Mouse (Mus musculus): ENCODE data around the gene Fgfr2.
A peak's percentile ranks its signal among the peaks of the same experiment; 100 is the strongest.

Gene Fgfr2

DNA sequence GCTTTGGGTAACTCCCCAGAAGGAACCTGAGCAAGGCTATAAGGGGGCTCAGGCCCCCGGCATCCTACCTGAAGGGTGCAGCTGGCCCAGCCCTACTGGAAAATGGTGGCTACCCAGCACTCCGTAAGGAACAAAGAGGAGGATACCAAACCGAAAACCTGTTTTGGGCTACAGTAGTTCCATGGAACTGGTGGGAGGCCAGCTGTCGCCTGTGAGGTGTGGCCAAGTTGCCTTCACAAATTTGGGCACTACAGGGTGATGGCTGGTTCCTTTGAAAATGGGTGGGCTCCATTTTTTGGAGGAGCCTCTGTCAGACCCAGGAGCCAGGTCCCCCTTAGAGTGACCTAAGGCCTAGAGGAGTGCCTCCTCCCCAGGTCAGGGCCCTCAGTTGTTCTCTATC, 407.9 kb downstream of the Fgfr2 start:
- no peak for DNase-seq (ENCODE audit: low spot score)

DNA sequence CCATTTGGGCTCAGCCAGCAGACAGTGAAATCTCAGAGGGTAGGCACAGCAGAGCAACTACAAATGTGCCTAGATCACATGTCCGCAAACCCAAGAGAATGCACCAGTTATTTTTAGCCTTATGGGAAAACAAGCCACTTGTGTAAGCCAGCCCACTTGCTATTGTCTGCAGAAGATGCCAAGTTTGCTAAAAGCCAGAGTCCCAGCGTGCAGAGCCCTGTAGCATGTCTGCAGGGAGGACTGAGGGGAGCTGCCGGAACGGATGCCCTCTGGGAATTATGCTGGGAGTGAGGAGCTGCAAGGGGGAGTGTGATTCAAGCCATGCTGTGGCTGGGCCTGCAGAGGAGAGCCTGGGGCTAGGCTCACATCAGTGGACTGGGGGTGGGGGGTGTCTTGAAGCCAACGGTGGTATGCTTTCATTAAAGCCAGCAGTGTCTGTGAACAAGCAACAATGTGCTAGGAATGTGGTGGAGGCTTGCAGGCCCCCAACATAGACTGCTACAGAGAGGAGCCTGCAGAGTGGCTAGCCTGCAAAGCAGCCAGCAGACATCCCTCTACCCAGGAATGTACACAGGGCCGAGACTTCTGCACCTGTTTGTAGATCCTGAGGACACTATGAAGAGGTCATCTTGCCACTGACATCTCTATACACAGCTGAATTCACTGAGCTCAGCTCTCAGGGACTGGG, 408.8 kb downstream of the Fgfr2 start:
- DNase-seq (ENCODE audit: low spot score), result peak; percentile 68

DNA sequence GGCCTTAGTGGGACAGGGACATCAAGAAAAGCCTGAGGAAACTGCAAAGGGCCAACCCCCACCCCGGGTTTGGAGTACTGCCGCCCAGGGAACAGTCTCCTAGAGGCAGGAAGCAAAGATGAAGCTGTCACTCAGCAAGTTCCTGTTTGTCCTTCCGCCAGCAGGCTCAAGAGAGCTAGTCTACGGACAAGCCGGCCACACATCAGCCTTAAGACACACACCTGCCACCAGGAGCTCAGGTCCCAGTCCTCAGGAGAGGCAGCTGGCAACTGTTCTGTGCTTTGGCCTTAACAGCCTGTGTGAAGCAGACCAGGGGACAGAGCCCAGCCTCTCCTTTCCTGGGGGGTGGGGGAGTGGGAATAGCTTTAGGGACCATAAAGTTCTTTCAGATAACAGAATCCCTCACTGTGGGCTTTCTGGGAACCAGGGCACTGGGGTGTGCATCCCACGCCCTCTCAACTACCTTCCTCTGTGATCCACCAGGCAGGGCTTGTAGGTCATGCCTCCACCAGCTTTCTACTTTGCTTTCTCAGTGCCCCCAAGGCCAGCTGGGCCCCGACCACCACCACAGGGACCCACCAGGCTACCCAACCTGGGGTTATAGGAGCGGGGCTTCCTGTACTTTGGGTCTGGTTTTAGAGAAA, 409.5 kb downstream of the Fgfr2 start:
- no peak for DNase-seq (ENCODE audit: low spot score)

DNA sequence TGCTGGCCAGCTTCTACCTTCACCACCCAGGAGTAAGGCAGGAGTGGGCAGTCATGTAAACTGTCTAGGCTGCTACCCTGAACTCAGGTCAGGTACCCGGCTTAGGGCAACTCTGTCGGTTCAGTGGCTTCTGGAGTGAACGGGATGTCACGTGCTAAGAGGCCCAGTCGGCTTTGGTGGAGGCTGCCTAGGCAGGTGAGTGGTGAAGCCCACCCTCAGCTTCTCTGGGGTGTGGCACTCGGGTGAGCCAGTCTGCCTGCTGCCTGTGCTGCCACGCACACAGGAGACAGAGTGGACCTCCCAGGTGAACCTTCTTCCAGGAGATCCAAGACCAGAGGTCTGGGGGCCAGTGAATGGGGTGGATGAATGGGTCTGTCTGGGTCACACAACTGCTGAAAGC, 410.2 kb downstream of the Fgfr2 start:
- DNase-seq (ENCODE audit: low spot score), result no peak

DNA sequence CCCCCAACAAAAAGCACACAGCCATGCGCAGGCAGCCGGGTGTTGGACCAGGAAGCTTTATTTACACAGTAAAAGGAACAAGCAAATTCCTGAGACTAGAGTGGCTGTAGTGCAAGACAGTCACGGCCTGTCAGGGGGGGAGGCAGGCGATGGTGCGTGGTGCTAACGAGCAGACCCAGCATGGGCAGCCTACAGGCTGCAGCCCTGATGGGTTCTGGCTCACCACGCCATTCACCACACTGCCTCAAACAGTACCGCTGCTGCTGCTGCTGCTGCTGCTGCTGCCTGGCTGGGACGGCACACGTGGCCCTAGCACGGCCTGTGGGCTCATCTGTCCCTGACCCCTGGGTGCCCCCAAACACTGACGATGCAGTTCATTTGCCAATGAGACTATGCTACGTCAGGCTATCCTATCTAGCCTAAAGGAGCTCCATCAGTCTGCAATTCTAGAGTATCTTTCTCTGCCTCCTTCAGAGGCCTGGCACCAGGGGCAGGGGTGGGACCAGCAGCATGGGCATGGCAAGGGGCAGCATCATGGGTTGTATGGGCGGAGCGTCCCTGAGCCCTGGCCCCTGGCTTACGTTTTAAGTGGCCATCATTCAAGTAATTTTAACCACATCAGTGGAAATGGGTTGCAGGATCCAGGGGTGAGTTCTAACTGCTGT, 411.0 kb downstream of the Fgfr2 start:
- no peak for DNase-seq (ENCODE audit: low spot score)

DNA sequence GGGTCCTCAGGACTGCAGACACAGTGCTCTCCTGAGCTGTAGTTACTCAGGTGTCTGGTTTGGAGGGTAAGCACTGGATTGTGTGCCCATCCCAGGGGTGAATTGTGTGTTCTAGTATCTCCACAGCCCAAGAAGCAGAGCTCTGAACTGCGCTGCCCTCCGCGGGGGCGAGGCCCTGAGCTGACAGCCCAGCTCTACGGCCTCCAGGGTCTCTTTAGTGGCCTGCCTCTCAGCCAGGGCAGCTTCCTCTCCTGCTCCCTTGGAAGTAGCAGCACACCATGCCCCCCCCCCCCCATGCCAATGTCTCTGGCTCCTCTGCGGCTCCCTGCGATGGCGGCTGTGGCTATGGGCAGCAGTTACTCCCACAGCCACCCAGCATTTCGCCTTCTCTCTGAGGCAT, 411.6 kb downstream of the Fgfr2 start:
- DNase-seq (ENCODE audit: low spot score), result no peak

DNA sequence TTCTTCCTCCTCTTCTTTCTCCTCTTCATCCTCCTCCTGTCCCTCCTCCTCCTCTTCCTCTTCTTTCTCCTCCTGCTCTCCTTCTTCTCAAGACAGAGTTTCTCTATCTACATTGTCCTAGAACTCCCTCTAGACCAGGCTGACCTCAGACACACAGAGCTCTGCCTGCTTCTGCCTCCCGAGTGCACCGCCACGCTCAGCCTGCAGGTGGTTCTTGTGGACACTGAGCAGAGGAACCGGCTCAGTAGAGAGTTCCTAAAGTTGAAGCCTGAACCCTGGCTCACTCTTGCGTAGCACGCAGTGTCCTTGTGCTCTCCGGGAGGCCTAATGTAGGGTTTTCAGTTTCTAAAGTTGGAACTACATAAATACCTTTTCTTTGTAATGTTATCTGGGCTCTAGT, 418.0 kb downstream of the Fgfr2 start:
- DNase-seq (ENCODE audit: low spot score), result no peak

DNA sequence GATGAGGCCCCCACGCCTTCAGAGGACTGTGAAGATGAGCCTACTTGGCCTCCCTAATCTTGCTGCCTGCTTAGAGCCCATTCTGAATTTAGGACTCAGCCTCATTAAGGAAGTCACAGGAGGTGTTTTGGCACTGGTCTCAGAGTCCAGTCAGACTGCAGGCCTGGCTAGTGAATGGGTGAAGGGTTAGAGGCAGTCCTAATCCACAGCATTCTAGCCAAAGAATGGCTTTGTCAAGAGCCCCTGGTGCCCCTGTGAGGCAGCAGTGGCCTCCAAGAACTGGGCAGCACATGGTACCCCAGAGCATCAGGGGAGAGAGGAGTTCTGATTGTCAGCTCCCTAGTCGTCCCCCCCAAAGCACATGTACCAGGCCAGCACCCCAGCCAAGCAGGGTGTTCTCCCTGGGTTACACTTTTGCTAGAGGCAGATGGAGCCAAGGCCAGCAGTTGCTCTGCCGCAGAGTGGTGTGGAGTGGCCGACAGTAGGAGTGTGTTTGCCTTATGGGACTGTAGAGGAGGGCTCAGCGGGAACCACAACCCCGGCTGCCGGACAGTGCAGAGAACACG, 418.8 kb downstream of the Fgfr2 start:
- no peak for DNase-seq (ENCODE audit: low spot score)

DNA sequence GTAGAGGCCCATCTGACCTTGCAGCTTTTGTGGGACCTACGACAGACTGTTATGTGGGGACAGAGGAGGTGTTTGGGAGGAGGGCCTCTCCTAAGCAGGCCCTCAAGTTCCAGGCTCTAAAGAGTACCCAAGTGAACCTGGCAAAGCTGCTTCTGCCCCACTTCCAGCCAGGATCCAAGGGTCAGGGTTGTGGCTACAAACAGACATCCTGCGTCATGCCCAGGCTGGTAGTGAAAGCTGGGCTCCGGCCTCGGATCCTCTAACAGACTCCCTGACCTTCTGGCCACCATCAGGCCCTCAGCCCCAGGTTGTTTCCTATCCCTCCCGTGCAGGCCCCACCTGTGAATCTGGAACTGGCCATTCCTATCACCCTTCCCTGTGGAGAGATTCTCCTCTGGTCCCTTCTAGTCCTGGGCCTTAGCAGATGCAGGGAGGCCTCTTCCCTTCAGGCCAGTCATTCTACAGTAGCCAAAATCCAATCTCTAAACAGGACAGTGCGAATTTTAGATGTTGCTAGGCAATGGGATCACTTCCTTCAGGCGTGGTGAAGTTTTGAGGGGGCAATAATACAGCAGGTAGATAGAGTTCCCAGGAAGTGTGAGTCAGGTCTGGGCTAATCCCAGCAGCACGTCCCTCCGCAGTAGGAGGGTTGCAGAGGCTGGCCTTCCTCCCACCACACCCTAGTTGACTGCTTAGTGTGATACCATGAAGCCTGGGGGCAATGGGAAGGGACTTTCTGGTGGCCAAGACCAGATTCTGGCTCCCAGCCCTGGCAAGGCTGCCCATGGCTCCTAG, 419.4 kb downstream of the Fgfr2 start:
- DNase-seq (ENCODE audit: low spot score), result no peak

DNA sequence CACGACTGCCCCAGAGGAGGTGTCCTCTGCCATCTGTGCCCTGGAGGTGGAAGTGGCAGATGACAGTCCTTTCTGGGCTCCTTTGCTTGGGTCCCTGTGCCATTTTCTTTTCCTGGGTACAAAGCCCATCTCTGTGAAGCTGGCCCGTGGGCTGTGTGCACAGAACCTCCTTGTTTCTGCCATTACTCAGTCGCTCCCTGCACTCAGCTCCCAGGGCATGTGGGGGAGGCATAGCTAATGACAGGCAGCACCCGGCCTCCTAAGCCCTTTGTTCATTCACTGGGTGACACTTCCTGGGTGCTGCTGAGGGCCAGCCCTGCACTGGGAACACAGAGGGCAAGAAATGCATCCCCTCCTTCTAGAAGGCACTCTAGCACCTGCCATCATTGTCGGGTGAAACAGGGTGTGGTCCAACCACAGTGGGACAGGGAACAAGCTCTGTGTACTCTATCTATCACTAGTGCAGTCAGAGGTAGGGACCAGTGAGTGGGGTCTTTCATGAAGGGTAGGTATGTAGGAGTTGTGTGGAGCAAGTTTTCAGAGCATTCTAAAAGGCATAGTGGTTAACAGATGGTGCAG, 420.6 kb downstream of the Fgfr2 start:
- DNase-seq (ENCODE audit: low spot score), result no peak

DNA sequence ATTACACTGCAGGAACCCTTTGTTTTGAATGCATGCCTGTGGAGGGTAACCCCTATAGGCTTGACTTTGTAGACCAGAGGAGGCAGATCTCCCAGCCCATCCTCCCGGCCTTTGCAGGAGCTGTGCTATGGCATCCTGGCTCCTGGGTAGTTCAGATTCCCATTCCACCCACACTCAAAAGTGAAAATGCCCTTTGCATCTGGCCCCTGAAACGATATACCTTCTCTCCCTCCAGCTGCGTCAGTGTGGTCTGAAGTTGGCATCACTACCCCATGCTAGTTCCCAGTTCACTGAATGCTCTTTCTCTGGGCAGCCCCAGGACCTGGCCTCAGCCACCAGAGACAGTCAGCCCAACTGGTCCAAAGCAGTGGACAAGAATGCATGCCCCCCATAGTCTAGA, 421.1 kb downstream of the Fgfr2 start:
- DNase-seq (ENCODE audit: low spot score), result no peak

DNA sequence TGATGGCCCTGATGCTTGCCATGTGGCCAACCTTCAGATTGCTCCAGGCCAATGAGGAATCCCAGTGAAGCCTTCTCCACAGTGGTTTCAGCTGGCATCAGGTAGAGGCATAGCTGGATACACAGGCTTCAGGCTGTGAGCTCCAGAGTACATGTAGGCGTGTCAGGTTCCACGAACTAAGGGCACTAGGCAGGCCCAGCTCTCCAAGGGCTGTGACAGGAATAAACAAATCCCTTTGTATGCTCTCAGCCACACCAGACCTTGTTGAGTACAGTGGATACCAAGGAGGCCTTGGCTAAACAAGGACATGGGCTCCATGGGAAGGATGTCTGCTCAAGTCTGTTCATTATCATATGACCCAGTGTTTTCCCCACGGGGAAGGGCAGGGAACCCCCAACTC, 421.7 kb downstream of the Fgfr2 start:
- no peak for DNase-seq (ENCODE audit: low spot score)

DNA sequence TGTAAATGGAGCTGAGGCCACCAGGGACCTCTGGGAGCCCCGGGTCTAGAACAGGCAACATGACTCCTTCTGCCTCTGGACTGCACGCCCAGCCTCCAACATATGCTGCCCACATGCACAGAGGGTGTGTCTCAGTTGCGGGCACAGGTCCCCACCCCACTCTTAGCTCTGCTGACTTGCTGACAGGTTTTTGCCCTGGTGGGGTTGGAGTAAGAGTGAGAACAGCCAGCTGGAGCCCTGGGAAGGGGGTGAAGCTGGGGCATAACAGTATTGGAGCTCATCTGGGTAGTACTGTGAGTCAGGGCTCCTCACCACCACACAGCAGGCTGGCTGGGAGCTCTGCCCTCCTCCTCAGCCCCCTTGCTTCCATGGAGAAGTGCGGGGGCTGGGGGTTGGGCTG, 423.0 kb downstream of the Fgfr2 start:
- no peak for DNase-seq (ENCODE audit: low spot score)

DNA sequence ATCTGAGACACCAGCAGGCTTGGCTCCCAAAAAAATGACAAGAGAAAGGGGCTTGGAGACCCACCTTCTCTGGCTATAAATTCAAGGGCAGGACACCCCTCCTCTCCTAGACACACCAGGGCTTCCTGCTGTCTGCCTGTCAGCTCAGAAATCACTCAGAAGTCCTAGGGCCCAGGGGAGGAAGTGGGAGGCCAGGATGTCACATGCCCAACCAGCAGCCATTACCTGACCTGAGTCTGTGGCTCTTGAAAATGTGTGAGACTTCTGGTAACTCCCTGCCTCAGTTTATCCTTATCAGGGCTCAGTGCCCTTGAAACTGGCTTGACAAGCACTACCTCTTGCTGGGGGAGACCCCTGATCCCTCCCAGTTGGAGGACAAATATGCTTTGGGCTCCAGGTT, 423.5 kb downstream of the Fgfr2 start:
- DNase-seq (ENCODE audit: low spot score), result no peak

DNA sequence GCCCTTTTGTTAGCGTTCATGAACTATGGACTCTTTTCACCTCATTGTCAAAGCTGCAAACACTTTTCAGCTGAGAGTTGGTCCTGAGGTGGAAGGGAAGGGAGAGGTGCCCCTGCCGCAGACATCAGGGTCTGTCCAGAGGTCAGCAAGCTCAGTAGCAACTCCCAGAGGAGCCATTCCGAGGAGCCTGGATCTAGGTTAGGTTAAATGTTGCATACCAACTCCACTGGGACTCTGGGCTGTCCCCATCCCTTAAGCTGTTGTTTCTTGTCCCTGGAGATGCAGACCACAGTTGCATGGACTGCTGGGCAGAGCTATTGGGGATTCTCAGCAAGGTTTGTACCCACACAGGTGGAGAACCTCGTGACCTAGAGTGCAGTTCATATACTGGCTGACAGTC, 424.0 kb downstream of the Fgfr2 start:
- DNase-seq (ENCODE audit: low spot score), result no peak

DNA sequence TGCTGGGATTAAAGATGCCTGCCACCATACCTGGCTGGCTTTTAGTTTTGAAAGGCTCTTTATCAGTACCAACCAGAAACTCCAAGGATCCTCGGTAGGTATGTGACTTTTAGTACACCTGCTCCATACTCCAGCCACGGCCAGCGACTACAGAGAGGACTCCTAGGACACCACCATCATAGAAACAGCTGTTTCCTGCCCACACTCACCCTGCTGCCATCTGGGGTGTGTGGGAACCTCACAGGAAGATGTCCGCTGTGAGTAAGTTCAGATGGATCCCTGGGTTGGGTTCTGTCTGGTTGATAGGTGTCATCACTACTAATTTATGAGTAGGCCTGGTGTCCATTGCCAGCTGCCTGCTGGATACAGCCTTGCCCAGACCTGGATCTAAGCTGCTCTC, 424.4 kb downstream of the Fgfr2 start:
- no peak for DNase-seq (ENCODE audit: low spot score)

DNA sequence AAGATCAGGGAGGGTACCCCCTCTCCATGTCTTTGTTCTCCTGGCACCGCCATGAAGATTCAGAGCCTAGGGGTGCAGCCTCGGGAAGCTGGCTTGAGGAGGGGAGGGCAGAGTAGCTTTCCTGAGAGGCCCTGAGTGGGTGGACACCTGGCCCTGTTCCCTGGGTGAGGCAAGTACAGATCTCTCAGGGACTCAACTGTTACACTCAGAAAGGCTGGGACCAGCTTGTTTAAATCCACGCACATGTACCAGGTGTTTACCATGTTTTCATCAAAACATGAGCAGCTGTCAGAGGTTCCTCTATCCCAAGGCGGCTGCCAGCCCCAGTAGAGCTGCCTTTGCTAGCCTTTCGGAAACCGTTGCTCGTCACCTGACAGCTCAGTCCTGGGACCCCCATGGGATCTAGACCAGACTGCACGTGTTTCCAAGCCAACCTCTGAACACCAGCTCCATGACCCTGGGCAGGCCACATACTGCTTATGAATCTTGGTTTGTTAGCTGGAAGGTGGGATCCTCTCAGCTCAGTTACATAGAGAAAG, 425.8 kb downstream of the Fgfr2 start:
- no peak for DNase-seq (ENCODE audit: low spot score)

DNA sequence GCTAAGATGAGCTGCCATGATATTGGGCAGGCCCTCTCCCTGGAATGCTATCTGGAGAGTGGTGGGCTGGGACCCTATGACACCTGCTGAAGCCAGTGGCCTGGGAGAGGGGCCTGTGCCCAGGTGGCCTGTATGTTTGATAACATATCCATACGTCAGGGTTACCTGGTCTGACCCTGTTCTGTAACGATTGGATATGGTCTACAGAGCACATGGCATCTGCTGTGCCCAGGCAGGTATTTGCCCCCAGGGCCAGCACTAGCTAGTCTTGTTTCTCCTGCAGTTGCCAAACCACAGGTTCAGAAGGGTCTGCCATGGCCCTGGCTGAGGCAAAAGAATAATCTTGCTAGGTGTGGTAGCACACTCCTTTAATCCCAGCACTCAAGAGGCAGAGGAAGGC, 429.6 kb downstream of the Fgfr2 start:
- DNase-seq (ENCODE audit: low spot score), result no peak

DNA sequence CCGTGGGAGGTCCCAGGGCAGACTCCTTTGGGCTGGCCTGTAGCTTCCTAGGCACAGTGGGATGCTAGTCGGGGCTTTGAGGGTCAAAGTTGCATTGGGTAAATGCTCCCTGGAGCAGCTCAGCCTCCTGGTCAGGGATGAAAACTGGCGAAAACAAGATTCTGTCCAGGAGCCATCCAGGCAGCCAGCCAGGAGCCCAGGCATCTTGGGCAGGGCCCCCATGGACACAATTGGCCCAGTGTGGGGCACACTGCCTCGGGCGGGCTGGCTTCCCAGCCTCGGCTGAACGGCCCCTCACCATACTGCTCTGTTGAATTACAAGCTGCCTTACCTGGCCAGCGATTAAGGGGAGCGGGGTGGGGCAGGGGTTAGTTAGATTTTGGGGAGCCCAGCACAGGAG, 430.4 kb downstream of the Fgfr2 start:
- DNase-seq (ENCODE audit: low spot score), result no peak

DNA sequence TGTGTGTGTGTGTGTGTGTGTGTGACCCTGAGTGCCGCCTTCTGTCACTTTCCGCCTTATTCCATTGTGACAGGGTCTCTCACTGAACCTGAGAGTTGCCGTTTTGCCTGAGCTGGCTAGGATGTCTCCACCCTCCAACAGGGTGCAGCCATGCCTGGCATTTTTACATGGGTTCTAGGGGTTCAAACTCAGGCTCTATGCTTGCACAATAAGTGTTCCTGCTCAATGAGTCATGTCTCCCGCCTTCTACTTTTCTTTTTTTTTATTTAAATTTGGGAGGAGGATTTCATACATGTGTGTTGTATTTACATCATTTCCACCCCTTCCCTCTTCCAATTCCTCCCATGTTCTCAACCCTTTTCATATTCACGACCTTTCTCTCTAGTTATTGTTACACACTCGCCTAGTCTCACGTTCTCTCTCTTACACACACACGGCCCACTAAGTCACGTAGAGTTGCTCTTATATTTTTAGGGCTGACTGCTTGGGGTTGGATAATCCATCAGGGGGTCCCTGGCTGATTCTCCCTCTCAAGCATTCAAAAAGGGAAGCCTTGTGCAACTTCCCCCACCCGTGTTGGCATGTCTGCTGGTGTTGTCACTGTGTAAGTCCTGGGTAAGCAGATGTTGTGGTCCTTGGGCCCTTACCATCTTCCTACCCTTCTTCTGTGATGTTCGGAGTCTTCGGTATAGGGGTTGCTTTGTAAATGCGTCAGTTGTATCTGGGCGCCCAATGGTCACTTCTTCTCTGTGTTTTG, 432.3 kb downstream of the Fgfr2 start:
- no peak for DNase-seq (ENCODE audit: low spot score)

DNA sequence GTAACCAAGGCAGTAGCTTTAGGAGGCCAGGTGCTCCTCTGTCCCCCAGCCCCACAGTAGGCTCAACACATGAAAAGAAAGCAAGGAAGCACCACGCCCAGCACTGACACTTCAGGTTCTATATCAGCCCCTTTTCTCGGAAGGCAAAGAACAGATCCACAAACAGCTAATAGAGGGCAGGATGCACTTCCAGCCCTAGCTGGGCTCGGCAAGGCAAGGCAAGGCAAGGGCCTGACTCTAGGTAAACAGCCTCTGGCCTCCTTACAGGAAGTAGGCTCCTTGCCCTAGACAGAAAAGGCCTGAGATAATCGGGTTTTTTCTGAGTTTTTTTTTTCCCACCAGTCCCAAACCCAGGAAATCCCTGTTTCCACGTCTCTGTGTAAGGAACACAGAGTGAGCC, 433.4 kb downstream of the Fgfr2 start:
- no peak for DNase-seq (ENCODE audit: low spot score)
